Mouse (Mus musculus): ENCODE results near the gene Shisa8.
A peak's percentile ranks its signal among the peaks of the same experiment; 100 is the strongest.

The Shisa8 gene

DNA sequence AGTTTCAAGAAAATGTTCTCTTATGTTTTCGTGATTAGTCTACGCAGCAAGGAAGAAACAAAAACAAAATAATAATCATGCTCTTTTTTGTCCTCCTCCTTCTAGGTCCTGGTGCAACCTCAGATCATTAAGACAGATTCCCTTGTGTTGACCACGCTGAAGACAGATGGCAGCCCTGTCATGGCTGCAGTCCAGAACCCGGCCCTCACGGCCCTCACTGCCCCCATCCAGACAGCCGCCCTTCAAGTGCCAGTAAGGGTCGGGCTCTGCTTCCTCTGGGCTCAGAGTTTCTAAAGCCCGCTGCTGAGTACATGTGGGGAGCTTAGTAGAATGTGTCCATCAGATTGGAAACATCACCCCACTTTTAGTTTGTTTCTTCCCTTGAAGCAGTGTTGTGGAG, 40.0 kb downstream of the Shisa8 start:
- no peak for DNase-seq (ENCODE audit: low spot score in 2 of 2)

- no peak for DNase-seq (ENCODE audit: low spot score in 2 of 2)
Observed at GRCm38 (mm10) chr15:82170437-82171377, 41.9 kb downstream of the Shisa8 start.

DNA sequence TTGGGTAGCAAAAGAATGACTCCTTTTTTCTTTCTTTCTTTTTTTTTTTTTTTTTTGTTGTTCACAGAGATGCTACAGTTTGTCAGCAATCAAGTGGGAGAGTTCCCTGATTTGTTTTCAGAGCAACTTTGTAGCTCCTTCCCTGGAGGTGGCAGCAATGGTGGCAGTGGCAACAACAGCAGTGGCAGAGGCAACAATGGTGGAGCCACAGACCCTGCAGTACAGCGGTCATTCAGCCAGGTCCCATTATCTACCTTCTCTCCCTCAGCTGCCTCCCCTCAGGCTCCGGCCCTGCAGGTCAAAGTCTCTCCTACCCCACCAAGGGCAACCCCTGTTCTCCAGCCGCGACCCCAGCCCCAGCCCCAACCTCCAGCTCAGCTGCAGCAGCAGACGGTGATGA, 42.9 kb downstream of the Shisa8 start:
- DNase-seq (ENCODE audit: low spot score in 2 of 2): no peak

DNA sequence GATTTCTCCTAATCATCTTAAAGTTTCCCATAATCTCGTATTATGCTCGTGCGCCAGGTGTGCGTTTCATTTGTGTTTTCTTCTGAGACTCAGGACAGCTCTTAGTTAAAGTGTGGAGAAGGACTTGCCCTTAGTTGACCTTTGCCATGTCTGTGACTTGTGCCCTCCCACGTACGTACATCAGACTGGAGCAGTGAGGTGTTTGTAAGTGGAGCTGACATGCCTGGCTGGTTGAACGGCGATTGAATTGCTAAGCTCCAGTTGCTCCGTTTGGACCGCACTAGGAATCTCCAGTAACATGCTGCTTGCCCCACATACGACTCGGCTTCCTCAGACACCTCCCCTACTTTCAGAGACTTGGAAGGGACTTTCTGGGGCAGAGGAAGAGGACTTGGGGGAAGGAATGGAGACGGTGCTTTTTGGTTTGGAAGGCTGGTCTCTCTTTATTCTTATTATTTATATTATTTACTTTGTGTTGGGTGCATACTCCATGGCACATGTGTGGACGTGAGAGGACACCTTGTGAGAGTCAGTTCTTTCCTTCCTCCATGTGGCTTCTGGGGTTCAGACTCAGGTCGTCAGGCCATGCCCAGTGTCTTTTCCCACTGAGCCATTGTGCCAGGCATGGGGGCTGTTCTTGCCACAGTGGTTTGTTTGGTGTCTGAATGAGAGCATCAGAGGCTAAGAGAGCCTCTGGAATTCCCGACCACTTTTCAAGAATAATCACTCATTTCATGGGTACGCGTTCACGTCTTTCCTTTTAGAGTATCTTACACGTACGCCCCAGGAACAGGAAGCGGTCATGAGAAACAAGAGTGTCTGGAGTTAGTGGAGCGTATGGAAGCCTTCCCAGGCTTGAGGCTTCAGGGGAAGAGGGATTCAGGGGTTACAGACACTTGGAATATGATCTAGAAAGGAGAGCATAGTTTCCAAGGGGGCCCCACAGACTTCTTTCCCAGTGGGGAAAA, 45.1 kb downstream of the Shisa8 start:
- no peak for DNase-seq (ENCODE audit: low spot score in 2 of 2)

DNA sequence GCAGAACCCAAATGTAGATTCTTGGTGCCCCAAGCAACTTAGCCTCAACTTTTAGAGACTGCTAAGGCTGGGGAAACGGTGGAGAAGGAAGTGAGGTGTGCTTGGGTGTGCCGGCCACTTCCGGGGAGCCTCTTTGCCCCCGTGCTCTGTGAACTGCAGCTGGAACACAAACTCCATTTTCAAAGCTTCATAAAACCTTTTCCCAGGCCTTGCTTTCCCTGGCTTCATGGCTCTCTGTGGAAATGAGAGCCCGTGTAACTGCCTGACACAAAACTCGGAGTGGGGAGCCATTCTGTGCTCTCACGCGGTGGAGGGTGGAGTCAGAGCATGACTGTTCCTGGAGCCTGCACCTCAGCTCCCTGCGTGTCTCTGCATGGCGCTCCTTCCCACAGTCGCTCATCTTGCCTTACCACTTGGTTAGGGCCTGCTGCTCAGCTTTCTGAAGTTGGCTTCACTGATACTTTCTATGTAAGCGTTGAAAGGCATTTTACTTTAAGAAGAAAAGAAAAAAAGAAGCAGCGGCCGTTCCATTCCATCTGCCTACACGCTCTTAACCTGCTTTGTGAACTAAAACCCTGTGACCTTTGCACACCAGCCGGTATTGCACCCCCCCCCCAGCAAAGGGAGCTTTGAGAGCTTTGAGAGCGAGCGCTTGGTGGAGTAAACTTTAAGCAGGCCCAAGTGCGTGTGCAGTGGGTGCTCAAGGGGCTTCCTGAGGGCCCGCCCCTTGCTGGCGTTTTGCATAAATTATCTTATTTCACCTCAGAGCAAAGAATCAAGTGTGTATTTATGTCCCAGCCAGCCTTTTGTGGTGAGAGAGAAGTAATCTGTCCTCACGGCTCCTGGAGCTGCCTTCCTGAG, 46.1 kb downstream of the Shisa8 start:
- DNase-seq (ENCODE audit: low spot score in 2 of 2): peak in 1 of 2 experiments; percentile 32

DNA sequence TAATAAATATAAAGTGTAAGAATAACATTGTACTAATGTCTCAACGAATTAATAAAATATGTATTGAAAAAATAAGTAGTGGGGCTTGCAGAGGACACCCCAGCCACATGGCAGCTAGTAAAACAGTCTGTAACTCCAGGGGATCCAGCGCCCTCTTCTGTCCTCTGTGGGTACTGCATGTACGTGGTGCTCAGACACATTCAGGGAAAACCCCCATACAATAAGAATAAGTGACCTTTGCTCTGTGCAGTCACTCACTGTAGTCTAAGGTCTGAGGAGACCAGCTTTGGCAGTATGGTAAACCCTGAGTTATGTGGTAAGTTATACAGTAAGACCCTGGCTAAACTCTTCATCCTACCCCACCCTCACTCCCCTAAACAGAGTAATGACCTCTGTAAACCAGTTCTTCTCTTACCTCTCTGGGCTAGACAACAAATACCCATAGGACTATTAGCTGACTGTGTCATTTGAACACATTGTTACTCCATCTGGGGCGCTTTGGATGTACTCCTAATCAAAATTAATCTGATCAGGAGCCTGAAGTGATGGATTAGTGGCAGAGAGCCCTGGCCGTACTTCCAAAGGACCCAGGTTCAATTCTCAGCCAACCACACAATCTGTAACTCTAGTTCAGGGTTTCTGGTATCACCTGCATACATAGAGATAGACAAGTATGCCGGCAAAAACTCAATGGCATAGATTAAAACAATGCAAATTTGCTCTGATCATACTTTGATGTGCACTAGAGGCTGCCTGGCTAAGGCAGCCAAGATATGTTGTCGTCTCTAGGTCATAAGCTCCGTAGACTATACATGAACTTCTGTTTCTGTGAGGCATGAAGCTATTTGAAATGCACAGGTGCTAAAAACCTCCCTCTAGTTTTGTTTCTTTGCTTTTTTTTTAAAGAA, 47.0 kb downstream of the Shisa8 start:
- DNase-seq (ENCODE audit: low spot score in 2 of 2): peak; percentile 81 to 84

DNA sequence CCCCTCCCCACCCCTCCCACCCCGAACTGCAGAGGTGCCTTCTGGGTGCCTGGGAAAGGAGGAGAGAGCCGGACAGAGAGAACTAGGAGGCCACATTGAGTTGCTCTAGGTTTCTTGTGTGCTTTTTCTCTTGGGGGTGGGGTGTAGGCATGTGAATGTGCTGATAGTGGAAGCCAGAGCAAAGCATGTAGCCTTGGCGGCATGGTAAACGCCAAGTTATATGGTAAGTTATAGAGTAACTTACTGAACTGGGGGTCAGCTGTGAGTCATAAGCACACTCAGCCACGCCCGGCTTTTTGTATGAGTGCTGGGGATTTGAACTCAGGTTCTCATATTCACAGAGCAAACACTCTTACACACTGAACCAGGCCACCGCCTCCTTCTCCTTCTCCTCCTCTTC, 48.1 kb downstream of the Shisa8 start:
- DNase-seq (ENCODE audit: low spot score in 2 of 2): no peak

GRCm38 (mm10) chr15:82164061-82164399, 48.6 kb downstream of the Shisa8 start:
- no peak for DNase-seq (ENCODE audit: low spot score in 2 of 2)

DNA sequence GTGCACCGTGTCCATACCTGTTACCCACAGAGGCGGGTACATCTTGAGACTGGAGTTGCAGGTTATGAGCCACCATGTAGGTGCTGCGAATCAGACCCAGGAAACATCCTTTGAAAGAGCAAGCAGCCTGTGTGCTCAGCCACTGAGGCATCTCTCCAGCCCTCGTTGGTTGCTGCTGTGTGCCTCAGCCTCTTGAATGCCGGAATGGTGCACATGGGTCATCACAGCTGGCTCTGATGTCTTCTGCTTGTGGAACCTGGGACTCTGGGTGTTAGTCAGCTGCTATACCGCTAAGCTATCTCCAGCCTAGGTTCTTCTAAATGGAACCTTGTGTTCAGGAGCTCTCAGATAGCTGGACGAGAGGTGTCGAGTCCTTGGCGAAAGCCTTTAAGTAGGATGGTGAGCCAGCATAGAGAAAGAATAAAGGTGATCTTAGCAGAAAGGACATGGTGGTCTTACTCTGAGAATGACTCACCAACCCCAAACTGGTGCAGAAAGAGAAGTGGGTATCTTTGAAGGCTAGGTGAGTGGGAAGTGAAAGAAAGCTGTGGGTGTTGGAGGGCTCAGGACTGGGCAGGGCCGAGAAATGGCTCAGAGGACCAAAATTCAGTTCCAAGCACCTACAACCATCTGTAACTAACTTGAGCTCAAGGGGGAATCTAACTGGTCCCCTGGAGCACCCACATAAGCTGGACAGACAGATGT, 49.1 kb downstream of the Shisa8 start:
- no peak for DNase-seq (ENCODE audit: low spot score in 2 of 2)

DNA sequence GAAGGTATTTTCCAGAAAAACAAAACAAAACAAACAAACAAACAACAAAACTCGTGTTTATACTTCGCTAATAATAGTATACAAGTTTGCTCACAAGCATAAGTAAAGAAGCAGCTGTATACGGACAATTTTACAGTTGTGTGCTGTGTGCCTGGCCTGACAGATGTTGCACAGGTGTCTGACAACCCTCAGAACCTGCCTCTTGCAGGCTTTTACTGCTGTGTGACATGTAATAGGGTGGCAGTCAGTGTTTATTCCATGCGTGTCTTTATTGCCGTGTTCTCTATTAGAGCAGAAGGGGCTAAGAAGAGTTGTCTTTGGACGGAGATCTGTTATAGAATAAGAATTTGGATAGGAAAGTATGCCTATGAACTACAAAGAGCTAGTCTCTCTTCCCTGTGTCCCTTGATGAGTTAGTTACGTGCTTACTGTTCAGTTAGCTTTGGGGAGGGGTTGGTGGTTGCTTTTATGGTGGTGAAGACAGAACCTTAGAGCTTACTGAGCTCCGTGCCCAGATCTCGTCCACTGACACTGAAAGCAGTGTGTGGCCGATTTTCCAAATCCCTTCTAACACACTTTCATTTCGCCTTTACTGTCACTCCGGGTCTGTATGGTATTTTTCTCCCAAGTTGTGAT, 50.5 kb downstream of the Shisa8 start:
- DNase-seq (ENCODE audit: low spot score in 2 of 2): no peak

GRCm38 (mm10) chr15:82160731-82161640, 51.6 kb downstream of the Shisa8 start:
- DNase-seq (ENCODE audit: low spot score in 2 of 2): no peak

GRCm38 (mm10) chr15:82159471-82159870, 53.1 kb downstream of the Shisa8 start:
- DNase-seq (ENCODE audit: low spot score in 2 of 2): no peak

GRCm38 (mm10) chr15:82158243-82159035, 54.2 kb downstream of the Shisa8 start:
- DNase-seq (ENCODE audit: low spot score in 2 of 2): peak in 1 of 2 experiments; percentile 67

GRCm38 (mm10) chr15:82156902-82157301, 55.7 kb downstream of the Shisa8 start:
- DNase-seq (ENCODE audit: low spot score in 2 of 2): no peak

DNA sequence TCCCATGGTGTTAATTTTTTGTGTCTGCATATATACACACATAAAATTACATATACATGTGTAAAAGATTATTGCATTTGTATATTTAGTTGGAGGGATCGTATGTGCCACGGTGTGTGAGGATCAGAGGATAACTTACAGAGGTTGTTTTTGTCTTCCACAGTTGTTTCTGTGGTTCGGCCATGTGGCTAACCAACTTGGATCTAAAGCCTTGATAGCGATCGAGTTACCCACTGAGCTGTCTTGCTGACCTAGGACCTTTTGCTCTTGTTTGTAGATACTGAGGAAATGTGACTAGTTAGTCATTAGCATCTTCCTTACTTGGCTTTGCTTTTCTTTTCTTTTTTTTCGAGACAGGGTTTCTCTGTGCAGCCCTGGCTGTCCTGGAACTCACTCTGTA, 56.3 kb downstream of the Shisa8 start:
- DNase-seq (ENCODE audit: low spot score in 2 of 2): no peak
